Mouse (Mus musculus) T-helper 1 cell (primary cell): ENCODE measurements at regions not wholly inside any gene's neighbourhood (a gene's known extent, or its start where the extent isn't known, plus 50 kb on each side); places are given as distances from the start of the nearest gene placed in this dataset.

ENCODE experiments used
- in situ Hi-C: fragments of 300-600 bp; cut with MboI, MseI; formaldehyde crosslinking; loops from one replicate; pipeline ENCODE4 v1.15.1; 2025; ENCODE audit warnings: high pct_unique_total_duplicates

DNA sequence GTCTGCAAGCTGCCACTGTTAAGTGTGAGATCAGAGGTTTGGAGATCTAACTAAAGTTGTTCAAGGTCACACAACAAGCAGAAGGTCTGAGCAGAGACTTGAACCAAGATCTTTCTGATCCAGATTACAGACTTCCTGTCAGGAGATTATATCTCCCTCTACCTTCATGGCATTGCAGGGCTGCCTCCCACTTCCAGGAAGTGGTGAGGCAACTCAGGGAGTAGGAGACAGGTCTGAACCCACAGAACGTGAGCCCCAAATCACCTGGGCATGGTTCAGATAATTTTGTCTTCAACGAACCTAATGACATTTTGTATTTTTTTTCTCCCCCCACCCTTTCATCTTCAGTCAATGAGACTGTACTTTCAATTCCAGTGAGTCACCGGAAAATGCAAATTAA, 135.2 kb downstream of the Utp6 start:
- in situ Hi-C loops: no loop called here

DNA sequence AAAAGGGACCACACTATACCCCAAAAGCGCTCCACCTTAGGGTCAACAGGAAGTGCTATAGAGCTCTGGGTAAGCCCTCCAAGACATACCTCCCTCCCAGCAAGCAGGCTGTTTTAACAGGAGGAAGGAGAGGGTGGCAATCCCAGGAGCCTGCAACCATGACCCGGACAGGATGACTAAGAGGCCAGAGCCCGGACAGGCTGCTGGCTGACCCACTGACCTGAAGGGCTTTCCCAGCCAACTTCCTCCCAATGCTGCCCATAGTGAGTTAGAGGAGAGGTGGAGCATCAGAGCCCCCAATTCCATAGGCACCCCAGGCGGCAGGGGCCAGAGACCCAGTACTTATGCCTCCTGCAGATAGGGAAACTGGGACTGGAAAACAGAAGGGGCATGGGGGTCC, 136.3 kb downstream of the Utp6 start:
- in situ Hi-C loops: no loop called here

DNA sequence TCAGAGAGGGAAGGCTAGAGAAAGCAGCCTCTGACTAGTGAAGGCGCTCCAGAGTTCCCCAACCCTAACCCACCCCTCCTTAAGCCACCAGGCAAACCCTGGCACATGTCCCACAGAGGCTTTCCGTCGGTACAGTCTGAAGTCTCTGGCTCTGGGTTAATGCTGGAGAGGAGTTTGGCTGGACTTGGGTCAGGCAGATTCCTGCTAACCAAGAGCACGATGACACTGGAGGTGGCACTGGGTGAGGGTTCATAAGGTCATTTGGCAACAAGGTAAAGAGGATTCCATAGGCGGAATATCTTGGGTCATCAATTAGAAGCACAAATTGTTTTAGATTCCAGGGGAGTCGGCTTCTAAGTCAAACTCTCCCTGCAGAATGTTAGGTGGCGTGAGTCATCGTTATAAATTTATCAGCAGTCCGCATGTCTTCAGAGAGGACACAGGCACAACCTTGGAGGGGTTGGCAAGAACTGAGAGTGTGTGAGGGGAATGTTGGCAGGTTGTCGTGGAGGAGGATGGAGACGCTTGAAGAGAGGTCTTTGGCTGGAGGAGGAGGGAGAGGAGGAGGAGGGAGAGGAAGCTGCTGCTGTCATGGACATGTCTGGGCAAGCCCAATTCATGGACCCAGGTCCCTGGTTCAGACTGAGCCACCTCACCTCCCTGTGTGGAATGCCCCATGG, 138.4 kb downstream of the Utp6 start:
- in situ Hi-C loops: no loop called here

DNA sequence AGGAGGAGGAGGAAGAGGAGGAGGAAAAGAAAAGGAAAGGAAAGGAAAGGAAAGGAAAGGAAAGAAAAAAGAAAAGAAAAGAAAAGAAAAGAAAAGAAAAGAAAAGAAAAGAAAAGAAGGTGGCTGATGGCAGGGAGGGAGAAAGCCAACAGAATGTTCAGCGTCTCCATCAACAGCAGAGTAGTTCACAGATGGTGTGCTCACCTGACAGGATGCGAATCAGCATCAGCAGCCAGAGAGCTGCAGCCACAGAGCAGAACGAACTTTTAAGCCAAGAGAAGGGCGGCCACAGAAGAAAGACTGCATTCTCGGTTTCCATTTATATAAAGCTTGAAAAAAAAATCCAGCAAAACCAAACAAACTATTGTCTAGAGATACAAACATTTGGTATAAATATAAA, 140.2 kb downstream of the Utp6 start:
- in situ Hi-C loops: no loop called here

DNA sequence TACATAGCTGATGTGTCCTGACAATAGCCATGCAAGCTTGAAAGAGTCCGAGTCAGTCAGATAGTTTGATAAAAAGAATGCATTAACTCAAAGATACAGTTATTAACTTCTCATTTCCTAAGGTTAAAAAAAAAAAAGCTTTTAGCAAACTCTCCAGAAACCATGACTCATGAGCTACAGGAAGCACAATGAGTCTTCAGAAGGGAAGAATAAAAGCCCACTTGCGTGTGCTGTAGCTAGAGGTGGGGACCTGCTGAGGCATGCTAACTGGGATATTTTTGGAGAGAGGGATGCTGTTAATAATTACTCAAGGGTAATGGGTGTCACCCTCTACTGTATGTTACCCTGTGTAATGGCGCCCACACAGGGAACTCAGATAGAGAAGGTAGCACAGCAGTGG, 147.0 kb downstream of the Utp6 start:
- in situ Hi-C loops: no loop called here

DNA sequence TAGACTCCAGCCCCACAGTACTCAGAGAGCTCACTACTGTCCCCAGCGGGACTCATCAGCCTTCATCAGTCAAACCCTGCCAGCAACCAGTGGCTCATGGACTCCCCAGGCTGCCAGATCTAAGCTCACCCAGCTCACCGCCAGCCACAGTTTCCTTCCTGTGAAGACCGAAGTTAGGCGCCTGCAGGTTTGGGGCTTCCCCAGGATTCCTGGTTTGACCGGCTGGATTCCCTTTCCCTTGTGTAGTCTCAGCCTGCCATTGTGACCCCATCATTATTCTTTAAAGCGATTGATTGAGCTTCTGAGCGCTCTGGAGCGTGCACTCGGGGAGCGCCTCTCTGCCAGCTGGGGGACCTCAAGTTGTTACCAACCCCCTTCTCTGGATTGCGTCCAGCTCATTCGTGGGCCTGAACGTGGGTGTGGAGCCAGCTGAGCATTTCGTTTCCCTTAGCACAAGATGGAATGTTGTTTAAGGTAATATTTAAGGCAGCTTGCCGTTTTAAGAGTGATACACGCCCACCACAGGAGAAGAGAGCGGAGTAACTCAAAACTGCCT, 155.2 kb downstream of the Utp6 start:
- in situ Hi-C loops: loop anchor here (5.0 kb wide), 1 partner anchor 55 kb away; no protein-coding TSS in a partner anchor

DNA sequence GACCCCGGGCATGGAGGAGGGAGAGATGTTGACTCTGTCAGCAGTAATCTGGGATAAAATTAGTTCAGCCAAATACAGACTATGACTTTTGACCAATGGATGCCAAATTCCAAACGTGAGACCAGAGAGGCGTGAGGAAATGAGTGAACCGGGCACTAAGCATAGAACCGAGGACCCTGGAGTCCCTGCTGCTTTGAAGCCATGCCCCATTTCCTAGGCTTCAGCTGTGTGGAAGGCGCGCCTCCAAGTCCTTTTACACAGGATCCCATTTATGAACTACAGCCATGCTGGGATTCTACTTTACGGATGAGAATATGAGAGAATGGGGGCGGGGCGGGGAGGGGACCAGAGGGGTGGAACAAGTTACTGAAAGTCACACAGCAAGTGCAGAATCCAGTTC, 155.8 kb downstream of the Utp6 start:
- in situ Hi-C loops: loop anchor here (5.0 kb wide), 1 partner anchor 56 kb away; no protein-coding TSS in a partner anchor

DNA sequence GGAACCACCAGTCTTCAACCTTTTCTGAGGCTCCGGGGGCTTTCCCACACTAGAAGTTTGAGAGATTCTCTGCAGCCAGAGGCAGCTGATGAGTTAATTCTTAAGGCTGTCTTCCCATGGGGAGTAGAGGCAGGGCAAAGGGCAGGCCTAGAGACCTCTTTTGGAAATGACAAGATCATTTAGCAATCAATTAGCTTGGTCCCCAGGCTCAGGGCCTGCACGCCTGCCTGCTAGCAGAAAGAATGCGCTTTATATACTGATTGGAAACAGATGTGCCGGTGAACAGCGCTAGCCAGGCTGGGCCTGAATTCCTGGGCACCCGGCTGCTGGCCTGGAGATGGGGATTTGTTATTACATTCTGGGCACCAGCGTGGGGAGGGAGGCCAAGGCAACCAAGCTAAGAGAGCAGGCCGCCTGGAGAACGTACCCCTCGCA, 156.2 kb downstream of the Utp6 start:
- in situ Hi-C loops: loop anchor here (5.0 kb wide), 1 partner anchor 56 kb away; no protein-coding TSS in a partner anchor

DNA sequence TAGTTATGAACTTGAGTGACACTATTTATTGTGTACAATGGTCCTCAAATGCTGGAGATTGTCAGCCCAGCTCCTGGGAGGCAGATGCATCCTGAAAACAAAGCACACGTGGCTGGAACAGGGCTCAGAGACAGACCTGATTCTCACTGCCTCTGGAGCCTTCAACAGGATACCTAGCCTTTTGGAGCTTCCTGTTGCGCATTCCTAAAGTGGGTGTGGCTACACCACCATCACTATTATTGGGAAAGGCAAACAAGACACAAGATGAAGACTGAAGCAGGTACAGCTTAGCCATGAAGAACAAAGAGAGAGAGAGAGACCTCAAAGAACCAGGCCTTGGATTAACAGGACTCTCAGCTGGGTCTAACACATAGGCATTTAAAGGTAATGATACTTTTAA, 158.2 kb downstream of the Utp6 start:
- in situ Hi-C loops: no loop called here

DNA sequence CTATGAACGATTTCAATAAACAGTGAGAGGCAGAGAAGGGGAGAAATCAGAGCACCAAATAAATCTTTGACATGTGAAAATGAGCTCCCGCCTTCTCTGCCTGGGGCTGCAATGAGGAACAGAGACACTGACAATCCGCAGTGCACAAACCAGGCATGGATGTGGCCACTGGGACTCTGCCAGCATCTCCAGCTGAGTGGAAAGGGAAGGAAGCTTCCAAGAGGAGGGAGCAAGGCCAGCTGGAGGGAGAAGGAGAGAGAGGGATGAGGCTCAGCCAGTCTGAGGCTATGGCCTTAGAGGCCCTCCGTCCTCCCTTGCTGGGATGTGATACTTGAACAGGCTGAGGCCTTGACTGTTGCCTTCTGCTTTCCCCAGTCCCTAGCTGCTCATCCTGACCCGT, 159.2 kb downstream of the Utp6 start:
- in situ Hi-C loops: no loop called here

DNA sequence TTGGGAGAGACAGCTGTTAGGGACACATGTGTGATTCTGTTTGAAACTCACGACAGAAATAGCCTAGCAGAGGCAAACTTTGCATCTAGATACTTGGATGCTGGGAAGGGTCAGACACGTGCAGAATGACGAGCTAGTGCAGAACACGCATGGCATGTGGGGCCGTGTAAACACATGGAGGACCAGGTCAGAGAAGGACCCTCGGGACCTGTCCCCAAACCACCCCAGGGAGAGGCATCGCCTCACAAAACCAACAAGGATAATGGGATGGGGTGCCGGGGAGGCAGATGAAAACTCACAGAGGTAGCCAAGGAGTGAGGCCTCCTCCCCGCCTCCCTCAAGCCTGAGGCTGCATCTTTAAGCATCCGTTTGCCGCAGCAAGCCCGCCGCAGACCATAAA, 159.6 kb downstream of the Utp6 start:
- in situ Hi-C loops: no loop called here

DNA sequence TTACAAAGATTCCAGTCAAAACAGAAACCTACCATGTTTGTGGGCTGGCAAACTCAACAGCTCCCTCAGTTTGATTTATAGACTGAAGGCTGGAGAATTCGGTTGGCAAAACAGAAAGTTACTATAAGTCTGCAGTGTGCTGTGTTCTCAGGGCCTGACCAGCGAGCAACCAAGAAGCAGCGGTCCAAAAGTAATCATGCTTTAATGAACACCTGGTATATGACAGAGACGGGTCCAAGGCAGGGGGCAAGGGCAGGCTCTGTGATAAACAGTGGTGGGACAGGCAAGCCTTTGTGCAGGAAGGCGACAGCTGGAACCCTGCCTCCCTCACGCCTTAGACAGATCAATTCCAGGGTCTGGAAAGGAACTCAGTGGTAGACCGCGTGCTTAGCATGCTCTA, 161.9 kb downstream of the Utp6 start:
- in situ Hi-C loops: no loop called here

DNA sequence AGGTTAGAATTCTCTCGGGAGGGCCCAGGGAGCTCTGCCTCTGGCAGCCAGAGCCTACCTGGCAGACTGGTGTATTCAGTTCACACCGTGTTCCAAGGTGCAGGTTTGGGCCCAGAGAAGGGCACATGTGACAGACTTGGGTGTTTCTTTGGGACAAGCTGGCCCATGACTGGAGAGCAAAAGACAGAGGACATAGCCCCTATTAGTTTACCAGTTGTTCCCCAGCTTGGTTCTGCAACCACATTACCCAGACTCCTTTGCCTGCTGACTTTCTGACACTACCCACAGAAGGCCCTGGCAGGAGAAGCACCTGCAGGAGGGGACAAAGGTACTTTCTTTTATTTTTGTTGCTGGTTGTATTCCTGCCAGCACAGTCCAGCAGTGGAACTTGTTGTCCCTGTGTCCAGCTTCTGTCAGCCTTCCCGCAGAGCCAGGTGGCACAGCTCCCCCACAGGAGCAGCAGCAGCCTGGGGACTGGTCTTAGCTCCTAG, 173.9 kb downstream of the Utp6 start:
- in situ Hi-C loops: loop anchor here (5.0 kb wide), 1 partner anchor 71 kb away; no protein-coding TSS in a partner anchor

DNA sequence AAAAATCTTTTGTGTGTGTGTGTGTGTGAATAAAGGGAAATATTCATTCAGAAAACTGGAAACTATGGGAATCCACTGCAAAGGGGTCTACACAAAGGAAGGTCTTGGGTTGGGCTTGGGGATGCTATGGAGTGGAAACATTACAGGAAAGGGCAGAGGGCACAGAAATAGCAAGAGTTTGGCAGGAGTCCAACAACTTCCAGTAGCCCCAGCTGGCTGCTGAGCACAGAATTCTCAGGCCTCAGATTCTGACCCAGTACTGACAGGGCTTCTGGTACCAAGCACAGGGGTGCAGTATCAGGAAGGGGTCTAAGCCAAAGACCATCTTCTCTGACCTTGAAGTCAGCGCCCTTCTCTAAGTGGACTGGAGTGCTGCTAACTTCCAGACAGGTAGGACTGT, 174.4 kb downstream of the Utp6 start:
- in situ Hi-C loops: loop anchor here (5.0 kb wide), 1 partner anchor 70 kb away; no protein-coding TSS in a partner anchor

DNA sequence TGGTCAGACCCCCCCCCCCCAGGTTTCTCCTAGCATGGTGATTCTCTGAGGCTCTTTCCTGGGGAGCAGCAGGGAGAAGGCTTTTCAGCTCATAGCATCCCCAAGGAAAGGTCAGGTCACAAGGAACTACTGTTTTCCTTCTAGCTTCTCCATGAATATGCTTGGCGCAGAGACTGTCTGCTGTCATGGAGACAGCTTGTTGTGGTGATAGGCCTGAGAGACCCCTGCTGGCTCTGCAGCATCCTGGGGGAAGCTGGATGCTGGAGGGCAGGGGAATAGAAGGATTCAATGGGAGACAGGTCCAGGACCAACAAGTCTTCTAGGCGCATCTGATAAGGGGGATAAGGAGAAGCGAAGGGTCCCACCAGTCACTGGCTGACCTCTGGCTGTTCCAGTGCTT, 178.1 kb downstream of the Utp6 start:
- in situ Hi-C loops: no loop called here

DNA sequence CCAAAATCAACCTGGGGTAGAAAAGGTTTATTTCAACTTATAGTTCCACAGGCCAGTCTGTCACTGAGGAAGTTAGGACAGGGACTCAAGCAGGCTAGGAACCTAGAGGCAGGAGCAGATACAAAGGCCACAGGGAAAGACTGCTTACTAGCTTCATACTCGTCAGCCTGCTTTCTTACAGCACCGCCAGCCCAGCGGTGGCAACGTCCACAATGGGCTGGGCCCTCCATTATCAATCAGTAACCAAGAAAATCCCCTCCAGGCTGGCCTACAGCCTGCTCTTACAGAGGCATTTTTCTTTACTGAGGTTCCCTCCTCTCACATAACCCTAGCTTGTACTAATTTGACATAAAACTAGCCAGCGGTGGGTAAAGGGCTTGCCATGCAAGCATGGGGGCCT, 180.2 kb downstream of the Utp6 start:
- in situ Hi-C loops: no loop called here

DNA sequence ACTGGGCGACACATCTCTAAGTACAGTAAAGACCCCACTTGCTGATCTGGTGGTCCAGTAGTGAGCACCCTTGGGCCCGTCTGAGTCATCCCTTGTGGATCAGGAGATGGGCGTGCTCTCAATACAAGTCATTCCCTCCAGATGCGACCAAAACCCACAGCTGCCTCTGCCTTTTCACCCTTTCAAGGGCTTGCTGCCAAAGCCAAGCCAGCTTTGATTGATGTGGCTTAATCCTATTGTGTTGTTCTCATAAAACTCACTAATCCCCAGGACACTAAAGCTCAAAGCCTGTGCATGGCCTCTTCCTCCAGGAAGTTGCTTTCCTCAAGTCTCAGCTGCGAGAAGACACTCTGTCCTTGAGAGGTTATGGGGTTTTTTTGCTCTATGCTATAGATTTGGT, 182.4 kb downstream of the Utp6 start:
- in situ Hi-C loops: no loop called here

DNA sequence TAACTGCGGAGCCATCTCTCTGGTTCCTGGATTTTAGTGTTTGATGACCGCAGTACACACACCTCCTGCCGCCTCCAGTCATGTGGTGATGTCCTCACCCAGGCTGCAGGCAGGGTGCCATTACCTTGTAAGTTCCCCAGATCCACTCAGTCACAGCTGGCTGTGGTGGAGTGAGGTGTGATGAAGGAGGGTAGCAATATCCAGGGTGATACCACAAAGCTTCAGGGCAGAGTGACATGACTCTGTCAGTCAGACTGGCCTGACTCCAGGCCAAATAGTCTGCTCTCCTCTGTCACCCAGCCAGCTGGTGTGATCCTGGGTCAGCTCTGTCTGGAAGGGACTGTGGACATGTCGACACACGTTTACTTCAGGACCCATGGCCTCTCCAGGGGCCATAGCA, 183.7 kb downstream of the Utp6 start:
- in situ Hi-C loops: no loop called here

DNA sequence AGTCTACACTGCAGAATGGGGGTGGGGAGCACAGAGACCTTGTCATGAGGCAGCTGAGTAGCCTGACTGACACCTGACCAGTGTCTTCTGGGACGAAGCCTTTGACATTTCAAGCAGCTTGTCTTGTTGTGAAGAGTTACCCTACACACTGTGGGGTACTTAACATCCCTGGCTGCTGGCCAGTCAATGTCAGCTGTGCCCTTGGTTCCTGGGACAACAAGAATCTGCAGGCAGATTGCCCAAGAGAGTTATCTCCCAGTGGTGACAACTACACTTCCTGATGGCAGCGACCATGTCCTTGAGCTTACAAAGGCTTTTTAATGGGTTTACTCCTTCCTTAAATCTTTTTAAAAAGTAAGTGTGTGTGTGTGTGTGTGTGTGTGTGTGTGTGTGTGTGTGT, 184.2 kb downstream of the Utp6 start:
- in situ Hi-C loops: no loop called here

DNA sequence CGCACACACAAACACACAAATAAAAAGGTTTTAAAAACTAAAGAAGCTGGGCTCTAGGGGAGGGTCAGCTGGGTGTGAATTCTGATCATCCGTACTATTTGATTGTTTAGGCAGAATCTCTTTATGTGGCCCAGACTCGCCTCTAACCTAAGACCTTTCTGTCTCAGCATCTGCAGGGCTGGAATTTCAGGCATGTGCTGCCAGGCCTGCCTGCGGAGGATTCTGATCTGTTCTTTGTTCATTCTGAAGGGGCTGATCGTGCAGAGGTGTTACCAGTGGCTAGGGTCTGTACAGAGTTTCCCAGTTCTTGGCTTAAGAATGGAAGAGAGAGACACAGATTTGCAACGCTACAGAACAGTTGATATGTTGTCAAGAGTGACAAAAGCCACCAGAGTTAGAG, 185.6 kb downstream of the Rab11fip4 start:
- in situ Hi-C loops: no loop called here

DNA sequence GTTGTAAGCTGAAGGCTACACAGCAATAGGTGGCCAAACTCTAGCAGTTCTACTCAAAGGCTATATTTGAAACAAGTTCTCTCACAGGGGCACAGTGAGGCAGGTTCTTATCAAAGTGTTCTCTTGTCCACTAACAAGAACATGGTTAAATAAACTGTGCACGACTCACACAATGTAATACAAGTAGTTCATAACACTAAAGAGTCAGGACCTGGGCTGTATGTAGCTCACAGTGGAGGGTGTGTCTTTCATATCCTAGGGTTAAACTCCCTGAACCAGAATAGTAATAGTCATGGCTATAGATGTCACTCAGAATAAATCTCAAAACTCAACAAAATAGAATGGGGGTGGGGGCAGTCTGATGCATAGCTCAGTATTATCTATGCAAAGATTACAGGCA, 182.7 kb downstream of the Rab11fip4 start:
- in situ Hi-C loops: no loop called here

DNA sequence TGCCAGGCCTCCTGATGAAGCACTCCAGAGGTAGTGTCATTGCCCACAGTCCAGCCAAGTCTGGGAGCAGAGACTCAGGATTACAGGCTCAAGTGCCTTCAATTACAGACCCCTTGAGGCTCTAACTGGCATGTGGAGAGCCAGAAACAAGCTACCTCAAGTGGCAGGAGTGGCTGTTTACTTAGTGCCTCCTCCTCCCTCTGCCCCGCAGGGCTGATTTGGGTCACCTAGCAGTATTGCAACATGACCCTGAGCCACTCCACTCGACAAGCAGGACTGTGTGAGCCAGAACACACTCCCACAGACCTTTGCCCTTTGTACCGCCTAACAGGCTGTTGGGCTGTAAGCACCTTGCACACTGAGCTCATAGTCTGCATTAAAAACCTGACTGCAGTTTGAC, 180.4 kb downstream of the Rab11fip4 start:
- in situ Hi-C loops: no loop called here

DNA sequence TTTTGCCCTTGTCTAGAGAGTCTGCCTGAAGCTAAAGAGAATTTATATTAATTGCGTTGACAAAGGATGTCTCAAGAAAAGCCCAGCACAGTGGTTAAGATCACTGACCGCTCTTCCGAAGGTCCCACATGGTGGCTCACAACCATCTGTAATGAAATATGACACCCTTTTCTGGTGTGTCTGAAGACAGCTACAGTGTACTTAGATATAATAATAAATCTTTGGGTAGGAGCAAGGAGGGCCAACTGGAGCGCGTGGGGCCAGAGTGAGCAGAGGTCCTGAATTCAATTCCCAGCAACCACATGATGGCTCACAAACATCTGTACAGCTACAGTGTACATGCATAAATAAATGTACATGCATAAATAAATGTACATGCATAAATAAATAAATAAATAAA, 176.1 kb downstream of the Rab11fip4 start:
- in situ Hi-C loops: loop anchor here (5.0 kb wide), 1 partner anchor 65 kb away; no protein-coding TSS in a partner anchor
